Mouse (Mus musculus): ENCODE measurements around the gene Fam83c.

GRCm38 (mm10) chr2:155823722-155824121 is 10.9 kb downstream of the Fam83c start:
- TF ChIP-seq POLR2A (IDR thresholded peaks at IDR 0.05; ENCODE audit: low read depth, low read length), result no peak
- TF ChIP-seq CTCF (conservative IDR thresholded peaks at IDR 0.05; ENCODE audit: insufficient read depth, insufficient read length, low read depth, low read length), result no peak
